Mouse (Mus musculus) ES-E14 (cell line): ENCODE measurements around the gene Eef1akmt1.

ENCODE experiments used
- CHD2 ChIP-seq: IDR thresholded peaks from 2 replicates; pipeline ENCODE4 v1.6.1; 2014; ENCODE audit warnings: mild to moderate bottlenecking, low read depth, low read length, inconsistent platforms
- HCFC1 ChIP-seq: IDR thresholded peaks from 2 replicates; pipeline ENCODE4 v1.6.1; 2012; ENCODE audit warnings: low read length, inconsistent platforms, borderline replicate concordance; ENCODE audit not compliant: insufficient read depth
- MAFK ChIP-seq: IDR thresholded peaks from 2 replicates; pipeline ENCODE4 v1.6.1; 2014; ENCODE audit warnings: mild to moderate bottlenecking, low read depth, low read length, inconsistent platforms; ENCODE audit not compliant: insufficient read depth
- ZNF384 ChIP-seq: IDR thresholded peaks from 2 replicates; pipeline ENCODE4 v1.6.1; 2012; ENCODE audit warnings: low read depth, low read length, inconsistent platforms

- no peak for TF ChIP-seq HCFC1
- TF ChIP-seq ZNF384 = no peak
- no peak for TF ChIP-seq MAFK
- no peak for TF ChIP-seq CHD2
These were observed 14.5 kb downstream of the Eef1akmt1 start for GRCm38 (mm10) chr14:57556922-57557321.
